Mouse (Mus musculus): ENCODE measurements around the gene Il12b.

The Il12b gene

GRCm38 (mm10) chr11:44399763-44400162 is at the start of gene Il12b:
TSS of gene Il12b (plus strand) at chr11:44400063.
- no peak for TF ChIP-seq GATA4 (IDR thresholded peaks at IDR 0.05; ENCODE audit: insufficient replicate concordance, low read length)

- no peak for TF ChIP-seq GATA4 (IDR thresholded peaks at IDR 0.05; ENCODE audit: insufficient replicate concordance, low read length)
Observed at GRCm38 (mm10) chr11:44354860-44355470, 44.9 kb upstream of the Il12b start.

GRCm38 (mm10) chr11:44356171-44356570 is 43.7 kb upstream of the Il12b start:
- TF ChIP-seq GATA4 (IDR thresholded peaks at IDR 0.05; ENCODE audit: insufficient replicate concordance, low read length), result no peak

- TF ChIP-seq GATA4 (IDR thresholded peaks at IDR 0.05; ENCODE audit: insufficient replicate concordance, low read length), result no peak
Observed at GRCm38 (mm10) chr11:44364536-44364935, 35.3 kb upstream of the Il12b start.

GRCm38 (mm10) chr11:44367711-44368110 is 32.2 kb upstream of the Il12b start:
- no peak for TF ChIP-seq GATA4 (IDR thresholded peaks at IDR 0.05; ENCODE audit: insufficient replicate concordance, low read length)

- TF ChIP-seq GATA4 (IDR thresholded peaks at IDR 0.05; ENCODE audit: insufficient replicate concordance, low read length), result no peak
Observed at GRCm38 (mm10) chr11:44372856-44373255, 27.0 kb upstream of the Il12b start.

- no peak for TF ChIP-seq GATA4 (IDR thresholded peaks at IDR 0.05; ENCODE audit: insufficient replicate concordance, low read length)
Observed at GRCm38 (mm10) chr11:44377879-44378278, 22.0 kb upstream of the Il12b start.

GRCm38 (mm10) chr11:44380432-44381051 is 19.3 kb upstream of the Il12b start:
- no peak for TF ChIP-seq GATA4 (IDR thresholded peaks at IDR 0.05; ENCODE audit: insufficient replicate concordance, low read length)

GRCm38 (mm10) chr11:44382200-44382599 is 17.7 kb upstream of the Il12b start:
- TF ChIP-seq GATA4 (IDR thresholded peaks at IDR 0.05; ENCODE audit: insufficient replicate concordance, low read length), result no peak

GRCm38 (mm10) chr11:44387031-44387430 is 12.8 kb upstream of the Il12b start:
- TF ChIP-seq GATA4 (IDR thresholded peaks at IDR 0.05; ENCODE audit: insufficient replicate concordance, low read length), result no peak

- no peak for TF ChIP-seq GATA4 (IDR thresholded peaks at IDR 0.05; ENCODE audit: insufficient replicate concordance, low read length)
Observed at GRCm38 (mm10) chr11:44389993-44390701, 9.7 kb upstream of the Il12b start.

GRCm38 (mm10) chr11:44393101-44393810 is 6.6 kb upstream of the Il12b start:
- no peak for TF ChIP-seq GATA4 (IDR thresholded peaks at IDR 0.05; ENCODE audit: insufficient replicate concordance, low read length)

GRCm38 (mm10) chr11:44395401-44395800 is 4.5 kb upstream of the Il12b start:
- TF ChIP-seq GATA4 (IDR thresholded peaks at IDR 0.05; ENCODE audit: insufficient replicate concordance, low read length), result no peak

GRCm38 (mm10) chr11:44397551-44397950 is 2.3 kb upstream of the Il12b start:
- TF ChIP-seq GATA4 (IDR thresholded peaks at IDR 0.05; ENCODE audit: insufficient replicate concordance, low read length), result no peak

- TF ChIP-seq GATA4 (IDR thresholded peaks at IDR 0.05; ENCODE audit: insufficient replicate concordance, low read length), result no peak
Observed at GRCm38 (mm10) chr11:44398356-44398755, 1.5 kb upstream of the Il12b start.

- no peak for TF ChIP-seq GATA4 (IDR thresholded peaks at IDR 0.05; ENCODE audit: insufficient replicate concordance, low read length)
Observed at GRCm38 (mm10) chr11:44398782-44399225, 1.1 kb upstream of the Il12b start.

Measured in liver, adult (tissue).